Mouse (Mus musculus) embryonic facial prominence, embryonic 12.5 days (tissue): Measurements from ENCODE around the gene Shisa2. TPM values are rescaled to one million over a fixed set of nuclear protein-coding genes. Genes with fewer than 3 reads are reported as not detected.

Experiments used
- ATAC-seq: fragments of 200-750 bp; cut with Nextera tagmentation; 2 replicates; pipeline ENCODE4 v1.8.0; 2017; ENCODE audit not compliant: insufficient number of reproducible peaks, insufficient read depth, low FRiP score, low TSS enrichment
- H3K27ac ChIP-seq: fragments of 300-500 bp; sonication (generic); 2 replicates; pipeline ENCODE4 v1.5.1; 2016; ENCODE audit warnings: mild to moderate bottlenecking
- H3K27me3 ChIP-seq: fragments of 300-500 bp; sonication (generic); 2 replicates; pipeline ENCODE4 v1.6.1; 2016; ENCODE audit warnings: mild to moderate bottlenecking, moderate library complexity
- H3K36me3 ChIP-seq: fragments of 300-500 bp; sonication (generic); 2 replicates; pipeline ENCODE4 v1.6.1; 2016; ENCODE audit warnings: mild to moderate bottlenecking
- H3K4me1 ChIP-seq: fragments of 300-500 bp; sonication (generic); 2 replicates; pipeline ENCODE4 v1.6.1; 2016
- H3K4me2 ChIP-seq: fragments of 300-500 bp; sonication (generic); replicated peaks from 2 replicates; pipeline ENCODE4 v1.6.1; 2016; ENCODE audit warnings: mild to moderate bottlenecking, moderate library complexity
- H3K4me3 ChIP-seq: fragments of 300-500 bp; sonication (generic); 2 replicates; pipeline ENCODE4 v1.5.1; 2016; ENCODE audit warnings: mild to moderate bottlenecking
- H3K9ac ChIP-seq: fragments of 300-500 bp; sonication (generic); 2 replicates; pipeline ENCODE4 v1.6.1; 2016; ENCODE audit warnings: mild to moderate bottlenecking, moderate library complexity
- H3K9me3 ChIP-seq: fragments of 300-500 bp; sonication (generic); 2 replicates; pipeline ENCODE4 v1.6.1; 2016; ENCODE audit warnings: mild to moderate bottlenecking, moderate library complexity
- WGBS: fragments of 180-500 bp; shearing (Covaris S2); methylation state at CpG from one replicate; pipeline ENCODE4 v1.1.7; 2016; 5-methylcytosine and 5-hydroxymethylcytosine counted together
- polyA plus RNA-seq: library from polyadenylated mRNA; unstranded; fragments of >200 nt; fragmentation: Nextera tagmentation; extraction: Ambion mirVana; gene quantifications from 2 replicates; pipeline ENCODE4 v1.2.1, GENCODE M21; 2016

Gene Shisa2
- polyA plus RNA-seq, 1 experiment from 2014 or later, result 54.8 TPM

DNA sequence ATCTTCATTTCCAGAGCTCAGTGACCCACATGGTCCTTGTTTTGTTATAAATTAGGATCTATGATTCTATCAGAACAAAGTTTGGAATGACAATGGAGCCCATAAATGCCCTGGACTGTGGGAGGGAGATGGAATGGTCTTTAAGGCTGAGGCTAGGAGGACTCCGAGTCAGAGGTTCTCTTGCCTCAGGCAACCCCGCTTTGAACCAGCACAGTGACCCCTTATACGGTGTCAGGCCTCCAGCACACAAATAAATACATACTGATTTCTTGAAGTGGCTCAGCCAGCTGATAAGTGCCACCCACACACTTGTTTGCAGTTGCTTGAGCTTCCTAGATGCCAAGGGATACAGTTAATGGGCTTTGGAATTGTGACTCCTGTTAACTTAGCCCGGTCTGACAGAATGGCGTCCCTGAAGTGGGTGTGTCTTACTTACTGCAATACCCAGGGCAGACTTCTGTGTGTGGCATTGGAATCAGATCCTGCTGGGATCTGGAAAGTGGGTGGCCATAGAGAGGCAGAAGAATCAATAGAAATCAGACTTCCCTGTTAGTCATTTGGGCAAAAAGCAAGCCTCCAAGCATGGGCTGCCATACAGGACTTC is 8.3 kb downstream of the Shisa2 start:
- H3K4me2 ChIP-seq, result no peak overlapping the region
- H3K27ac ChIP-seq, result no peak overlapping the region
- no peak overlapping the region for H3K9ac ChIP-seq
- WGBS, result 64% methylated on average over 5 of the region's 5 CpGs
- H3K4me1 ChIP-seq, result 0 out of 2 replicates have a peak, but pooled peaks cover 6% of the 10 kb centered on the region
- no peaks in the 10 kb centered on the region for H3K9me3 ChIP-seq
- H3K27me3 ChIP-seq, result peaks cover 2% of the 10 kb centered on the region; the same call in 1 of the 2 replicates
- H3K36me3 ChIP-seq, result peaks cover 9% of the 10 kb centered on the region
- H3K4me3 ChIP-seq, result no peak overlapping the region
- no peak for ATAC-seq

DNA sequence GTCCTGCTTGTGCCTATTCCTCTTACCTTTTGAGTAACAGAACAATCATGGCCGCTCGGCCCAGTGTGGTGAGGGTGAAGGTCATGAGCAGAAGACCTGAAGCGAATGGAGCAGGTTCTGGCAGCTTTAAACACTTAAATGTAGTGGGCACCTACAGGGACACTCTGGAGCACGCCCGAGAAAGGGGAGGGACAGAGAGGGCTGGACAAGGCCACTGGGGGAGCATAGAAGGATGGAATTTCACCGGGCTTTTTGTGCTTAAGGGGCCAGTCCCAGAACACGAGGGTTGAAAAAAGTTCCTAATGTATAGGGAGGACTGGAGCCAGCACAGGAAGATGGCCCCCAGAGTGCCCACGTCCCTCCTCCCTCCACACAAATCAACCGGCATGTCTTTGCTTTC is 8.9 kb downstream of the Shisa2 start:
- Histone ChIP-seq H3K9ac (no peak overlapping the region), H3K4me2 (no peak overlapping the region), H3K36me3 (peaks cover 9% of the 10 kb centered on the region), H3K4me1 (0 out of 2 replicates have a peak, but pooled peaks cover 9% of the 10 kb centered on the region), H3K27ac (no peak overlapping the region), H3K27me3 (peaks cover 2% of the 10 kb centered on the region; the same call in 1 of the 2 replicates), H3K9me3 (no peaks in the 10 kb centered on the region), H3K4me3 (no peak overlapping the region)
- ATAC-seq, result no peak
- WGBS, result 69% methylated on average over 9 of the region's 9 CpGs

DNA sequence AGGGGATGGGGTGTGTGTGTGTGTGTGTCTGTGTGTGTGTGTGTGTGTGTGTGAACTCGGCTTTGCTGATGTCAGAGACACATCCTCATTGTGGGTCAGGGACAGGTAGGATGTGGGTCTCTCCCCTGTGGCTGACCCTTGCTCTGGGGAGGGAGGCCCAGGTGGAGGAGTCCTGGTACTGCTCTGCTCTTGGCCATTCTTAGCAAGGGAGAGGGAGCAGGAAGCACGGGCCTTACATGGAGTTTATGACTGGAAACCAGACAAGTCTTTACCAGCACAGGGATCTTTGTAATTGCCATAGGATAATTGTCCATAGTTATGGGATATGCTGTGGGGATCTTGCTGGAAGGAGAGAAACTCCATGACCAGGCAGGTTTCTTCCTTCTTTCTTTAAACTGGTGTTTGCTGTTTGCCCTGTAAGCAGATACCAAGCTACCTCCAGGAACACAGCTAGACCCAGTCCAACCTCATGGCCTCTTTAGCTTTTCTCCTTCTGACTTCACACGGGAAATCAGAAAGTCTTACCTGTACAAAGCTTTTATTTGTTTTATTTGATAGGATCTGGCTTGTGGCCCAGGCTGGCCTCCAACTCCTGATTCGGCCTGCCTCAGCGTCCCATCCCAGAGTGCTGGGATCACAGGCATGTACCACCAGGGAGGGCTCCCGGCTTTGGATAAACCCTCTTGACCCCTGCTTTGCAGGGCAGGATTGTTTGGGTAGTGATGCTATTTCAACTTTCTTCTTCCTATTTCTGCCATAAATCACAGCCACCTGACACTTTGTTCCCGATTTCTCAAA is 14.0 kb downstream of the Shisa2 start:
- peaks cover 15% of the 10 kb centered on the region for H3K4me1 ChIP-seq
- H3K9me3 ChIP-seq, result no peaks in the 10 kb centered on the region
- no peak for ATAC-seq
- H3K4me3 ChIP-seq, result no peak overlapping the region
- WGBS, result 34% methylated on average over 7 of the region's 7 CpGs
- H3K4me2 ChIP-seq, result no peak overlapping the region
- no peaks in the 10 kb centered on the region for H3K36me3 ChIP-seq
- H3K27me3 ChIP-seq, result no peaks in the 10 kb centered on the region
- H3K9ac ChIP-seq, result no peak overlapping the region
- no peak overlapping the region for H3K27ac ChIP-seq

GRCm38 (mm10) chr14:59641856-59642255 is 16.7 kb downstream of the Shisa2 start:
- ATAC-seq, result 0 out of 2 replicates have a peak, but pooled peaks have one; percentile 42
- Histone ChIP-seq H3K4me3 (no peak overlapping the region), H3K27ac (no peak overlapping the region), H3K9me3 (no peaks in the 10 kb centered on the region), H3K9ac (no peak overlapping the region), H3K4me2 (no peak overlapping the region), H3K27me3 (no peaks in the 10 kb centered on the region), H3K4me1 (peaks cover 20% of the 10 kb centered on the region), H3K36me3 (no peaks in the 10 kb centered on the region)
- WGBS, result 31% methylated on average over 5 of the region's 5 CpGs

DNA sequence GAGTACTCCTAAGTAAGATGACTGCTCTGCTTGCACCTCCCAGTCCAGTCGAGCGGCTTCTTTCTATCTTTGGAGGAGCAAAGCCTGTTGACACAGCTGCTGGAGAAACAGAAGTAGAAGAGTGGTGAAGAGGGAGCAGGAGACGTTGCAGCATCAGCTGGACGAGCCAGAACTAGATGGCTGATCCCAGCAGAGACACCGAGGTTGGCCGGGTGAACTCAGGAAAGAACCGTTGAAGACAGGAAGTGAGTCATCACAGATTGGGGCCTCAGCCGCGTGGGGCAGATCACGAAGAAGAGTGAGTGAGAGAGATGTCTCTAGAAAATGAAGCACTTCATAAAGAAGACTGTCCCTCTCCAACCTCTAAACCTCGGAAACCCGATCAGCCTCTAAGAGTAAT is 18.5 kb downstream of the Shisa2 start:
- H3K27me3 ChIP-seq, result no peaks in the 10 kb centered on the region
- H3K4me1 ChIP-seq, result peaks cover 30% of the 10 kb centered on the region
- WGBS, result 49% methylated on average over 12 of the region's 12 CpGs
- H3K9me3 ChIP-seq, result no peaks in the 10 kb centered on the region
- ATAC-seq, result no peak
- no peak overlapping the region for H3K4me2 ChIP-seq
- H3K4me3 ChIP-seq, result no peak overlapping the region
- no peak overlapping the region for H3K27ac ChIP-seq
- no peaks in the 10 kb centered on the region for H3K36me3 ChIP-seq
- no peak overlapping the region for H3K9ac ChIP-seq

- Histone ChIP-seq H3K4me2 (no peak overlapping the region), H3K36me3 (no peaks in the 10 kb centered on the region), H3K9ac (no peak overlapping the region), H3K27ac (no peak overlapping the region), H3K9me3 (no peaks in the 10 kb centered on the region), H3K4me3 (no peak overlapping the region), H3K4me1 (peaks cover 28% of the 10 kb centered on the region), H3K27me3 (no peaks in the 10 kb centered on the region)
- WGBS, result 84% methylated on average over 1 of the region's 1 CpGs
- ATAC-seq, result no peak
These were observed 19.1 kb downstream of the Shisa2 start for GRCm38 (mm10) chr14:59644166-59644565.

DNA sequence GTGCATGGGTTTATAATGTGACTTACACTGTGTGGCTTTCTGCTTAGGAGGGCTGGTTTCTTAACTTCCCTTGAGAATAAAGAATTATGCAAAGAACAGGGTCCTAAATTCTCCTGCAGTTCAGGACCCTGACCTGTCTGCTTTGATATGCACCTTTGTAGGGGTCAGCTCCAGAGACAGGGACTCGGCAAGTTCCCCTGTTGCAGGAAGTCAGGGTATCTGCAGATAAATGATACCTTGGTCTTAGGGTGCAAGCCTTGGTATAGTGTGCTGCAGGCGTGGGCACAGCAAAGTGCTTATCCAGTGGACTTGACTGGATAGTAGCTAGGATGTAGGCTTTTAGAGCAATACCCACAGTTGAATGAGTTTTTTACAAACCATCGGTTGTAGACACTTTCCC is 19.8 kb downstream of the Shisa2 start:
- peaks cover 25% of the 10 kb centered on the region for H3K4me1 ChIP-seq
- H3K27me3 ChIP-seq, result no peaks in the 10 kb centered on the region
- no peak for ATAC-seq
- no peak overlapping the region for H3K4me2 ChIP-seq
- no peaks in the 10 kb centered on the region for H3K9me3 ChIP-seq
- H3K9ac ChIP-seq, result no peak overlapping the region
- H3K27ac ChIP-seq, result no peak overlapping the region
- H3K36me3 ChIP-seq, result no peaks in the 10 kb centered on the region
- H3K4me3 ChIP-seq, result no peak overlapping the region
- WGBS, result 74% methylated on average over 3 of the region's 3 CpGs

GRCm38 (mm10) chr14:59646826-59647697 is 22.0 kb downstream of the Shisa2 start:
- Histone ChIP-seq H3K4me1 (peaks cover 22% of the 10 kb centered on the region), H3K36me3 (no peaks in the 10 kb centered on the region), H3K27ac (peak overlapping the region; percentile 71), H3K4me3 (no peak overlapping the region), H3K4me2 (no peak overlapping the region), H3K9ac (no peak overlapping the region), H3K9me3 (no peaks in the 10 kb centered on the region), H3K27me3 (no peaks in the 10 kb centered on the region)
- no peak for ATAC-seq
- WGBS, result 59% methylated on average over 16 of the region's 16 CpGs

DNA sequence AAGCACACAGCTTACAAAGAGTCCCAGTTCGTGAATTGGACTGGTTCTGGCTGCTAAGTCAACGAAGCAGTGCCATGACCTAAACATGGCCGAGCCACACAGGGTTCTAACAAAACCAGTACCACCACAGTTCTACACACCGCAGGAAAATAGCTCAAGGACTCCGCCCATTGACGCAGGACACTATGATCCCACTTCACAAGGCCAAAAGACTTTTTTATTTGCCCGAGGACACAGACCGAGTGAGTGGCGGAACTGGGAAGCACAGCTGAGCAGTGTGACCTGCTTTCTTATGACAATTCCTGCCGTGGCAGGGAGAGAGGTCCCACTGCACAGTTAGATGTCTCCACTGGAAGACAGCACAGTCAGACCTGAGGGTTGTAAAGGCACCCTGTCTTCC is 23.5 kb downstream of the Shisa2 start:
- Histone ChIP-seq H3K4me3 (no peak overlapping the region), H3K27me3 (no peaks in the 10 kb centered on the region), H3K9me3 (no peaks in the 10 kb centered on the region), H3K9ac (no peak overlapping the region), H3K4me2 (no peak overlapping the region), H3K27ac (no peak overlapping the region), H3K4me1 (peaks cover 22% of the 10 kb centered on the region), H3K36me3 (no peaks in the 10 kb centered on the region)
- 83% methylated on average over 10 of the region's 10 CpGs for WGBS
- no peak for ATAC-seq

- WGBS, result 69% methylated on average over 6 of the region's 6 CpGs
- Histone ChIP-seq H3K27ac (no peak overlapping the region), H3K9ac (no peak overlapping the region), H3K36me3 (no peaks in the 10 kb centered on the region), H3K27me3 (no peaks in the 10 kb centered on the region), H3K9me3 (no peaks in the 10 kb centered on the region), H3K4me3 (no peak overlapping the region), H3K4me2 (no peak overlapping the region), H3K4me1 (peaks cover 22% of the 10 kb centered on the region)
- no peak for ATAC-seq
These were observed 24.2 kb downstream of the Shisa2 start for GRCm38 (mm10) chr14:59649337-59649736.

GRCm38 (mm10) chr14:59656591-59656990 is 31.5 kb downstream of the Shisa2 start:
- no peak for ATAC-seq
- no peaks in the 10 kb centered on the region for H3K9me3 ChIP-seq

More at GRCm38 (mm10) chr14:59656591-59656990, 31.5 kb downstream of the Shisa2 start:
- Histone ChIP-seq H3K4me1 (no peaks in the 10 kb centered on the region), H3K4me2 (no peak overlapping the region), H3K36me3 (no peaks in the 10 kb centered on the region), H3K4me3 (no peak overlapping the region), H3K9ac (no peak overlapping the region), H3K27me3 (no peaks in the 10 kb centered on the region), H3K27ac (no peak overlapping the region)
- WGBS, result 55% methylated on average over 6 of the region's 6 CpGs
